Mouse (Mus musculus) right cerebral cortex, postnatal 25 days (tissue): Measurements from ENCODE around the gene Gm17364.
"Not testable (repeated sequence)": the region's sequence is repeated elsewhere in the genome, so short reads cannot be mapped to it uniquely, and the experiment has no call there.

Source experiments
- DNase-seq: peaks from one replicate; pipeline ENCODE4 v3.0.0; 2022

The Gm17364 gene

GRCm38 (mm10) chr13:41251232-41251631 is 22.5 kb downstream of the Gm17364 start:
- DNase-seq, result not testable (repeated sequence)

DNA sequence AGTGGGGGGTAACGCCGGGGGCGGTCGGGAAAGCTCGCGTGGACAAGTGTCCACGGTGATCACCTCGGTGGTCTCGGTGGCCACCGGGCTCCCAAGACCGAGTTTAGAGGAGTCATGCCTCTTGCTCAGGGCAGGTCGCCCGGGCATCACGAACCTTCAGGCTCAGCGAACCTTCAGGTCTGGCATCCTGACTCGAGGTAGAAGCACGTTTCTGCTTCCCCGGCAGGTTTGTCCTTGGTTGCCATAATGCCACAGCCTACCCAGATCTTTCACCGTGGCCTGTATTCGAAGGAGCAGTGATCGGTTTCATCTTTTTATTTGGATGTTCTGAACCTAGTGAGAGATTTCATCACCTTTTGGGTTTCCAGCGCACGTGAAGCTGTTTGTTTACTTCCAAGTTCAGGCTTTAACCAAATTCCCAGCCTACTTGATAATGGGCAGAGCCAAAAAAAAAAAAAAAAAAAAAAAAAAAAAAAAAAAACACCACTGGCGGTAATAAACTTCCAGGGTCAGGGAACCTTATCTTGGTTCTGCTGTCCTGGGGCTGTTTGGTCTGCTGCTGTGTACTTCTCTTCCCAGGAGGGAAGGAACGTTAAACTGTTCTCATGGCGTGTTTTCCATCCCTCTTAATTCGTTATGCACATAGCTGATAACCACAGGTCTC is 23.3 kb downstream of the Gm17364 start:
- no peak for DNase-seq

DNA sequence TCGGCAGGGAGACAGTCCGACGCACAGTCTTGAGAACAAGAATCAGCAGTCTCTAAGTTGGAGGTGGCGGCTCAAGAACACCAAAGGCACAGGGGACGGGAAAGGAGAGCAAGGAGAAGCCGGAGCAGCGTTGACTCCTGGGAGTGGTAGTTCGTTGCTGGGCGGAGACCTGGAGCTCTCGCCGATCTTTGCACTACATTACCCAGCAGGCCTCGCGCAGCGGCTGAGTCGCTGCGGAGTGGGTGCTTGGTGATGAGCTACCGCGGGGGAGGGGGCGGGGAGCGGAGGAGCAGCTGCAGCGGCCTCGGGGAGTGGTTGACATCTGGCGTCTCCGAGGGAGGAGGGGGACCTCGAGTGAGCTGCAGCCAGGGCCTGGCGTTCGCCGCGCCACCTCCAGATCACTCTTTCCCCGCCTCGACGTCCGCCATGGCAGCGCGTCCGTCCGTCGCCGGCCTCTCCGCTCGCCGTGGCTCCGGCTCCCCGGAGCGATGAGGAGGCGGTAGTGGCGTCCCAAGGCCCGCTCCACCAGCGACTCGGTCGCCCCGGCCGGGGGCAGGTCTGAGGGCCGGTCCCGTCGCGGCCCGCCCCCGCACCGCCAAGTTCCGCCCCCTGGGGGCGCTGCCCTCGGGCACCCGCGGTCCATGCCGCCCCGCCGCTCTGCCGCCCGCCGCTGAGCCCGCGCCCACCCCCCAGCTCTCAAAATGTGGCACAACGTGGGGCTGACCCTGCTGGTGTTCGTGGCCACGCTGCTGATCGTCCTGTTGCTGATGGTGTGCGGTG is 24.0 kb downstream of the Gm17364 start, which contains the start of gene Smim13:
Smim13 (plus strand) TSS at position 307 of the 780 bp plus-strand sequence.
- DNase-seq, result peak; percentile 94

DNA sequence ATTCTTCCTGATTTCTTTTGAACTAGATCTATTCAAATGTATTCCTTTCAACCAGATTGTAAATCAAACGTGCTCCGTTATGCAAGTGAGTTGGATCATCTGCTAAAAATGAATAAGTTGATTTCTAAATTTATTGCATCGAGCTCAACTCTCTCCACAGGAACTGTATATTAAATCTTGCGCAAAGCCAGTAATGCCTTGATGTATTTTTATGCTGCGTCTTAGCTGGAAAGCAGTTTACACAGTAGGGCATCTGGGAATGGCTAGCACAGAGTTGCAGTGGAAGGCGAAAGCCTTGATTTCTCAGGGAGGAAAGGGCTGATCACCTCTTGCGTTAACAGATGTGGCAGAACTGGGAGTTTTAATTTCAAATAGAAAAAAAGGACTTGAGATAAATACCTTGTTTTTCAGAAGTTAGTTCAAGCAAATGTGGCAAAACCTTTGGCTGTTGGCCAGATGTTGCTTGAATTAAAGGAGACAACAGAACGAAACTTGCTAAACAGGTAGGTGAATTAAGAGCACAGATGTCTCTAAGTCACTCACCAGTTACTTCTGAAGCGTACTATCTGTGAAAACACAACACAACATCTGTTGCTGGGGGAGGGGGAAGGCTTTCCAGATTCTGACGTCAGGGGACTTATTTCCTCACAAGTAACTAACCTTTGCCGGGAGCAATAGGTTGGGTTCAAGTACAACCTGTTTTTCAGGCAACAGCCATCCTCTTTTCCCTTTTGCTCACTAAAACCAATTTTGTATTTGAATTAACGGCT is 24.8 kb downstream of the Gm17364 start:
- DNase-seq, result no peak

- no peak for DNase-seq
Observed at GRCm38 (mm10) chr13:41244306-41244830, 29.4 kb downstream of the Gm17364 start.

- DNase-seq, result no peak
Observed at GRCm38 (mm10) chr13:41241557-41241956, 32.2 kb downstream of the Gm17364 start.

GRCm38 (mm10) chr13:41238805-41239130 is 35.0 kb downstream of the Gm17364 start:
- no peak for DNase-seq

GRCm38 (mm10) chr13:41238035-41238804 is 35.6 kb downstream of the Gm17364 start:
- no peak for DNase-seq

DNA sequence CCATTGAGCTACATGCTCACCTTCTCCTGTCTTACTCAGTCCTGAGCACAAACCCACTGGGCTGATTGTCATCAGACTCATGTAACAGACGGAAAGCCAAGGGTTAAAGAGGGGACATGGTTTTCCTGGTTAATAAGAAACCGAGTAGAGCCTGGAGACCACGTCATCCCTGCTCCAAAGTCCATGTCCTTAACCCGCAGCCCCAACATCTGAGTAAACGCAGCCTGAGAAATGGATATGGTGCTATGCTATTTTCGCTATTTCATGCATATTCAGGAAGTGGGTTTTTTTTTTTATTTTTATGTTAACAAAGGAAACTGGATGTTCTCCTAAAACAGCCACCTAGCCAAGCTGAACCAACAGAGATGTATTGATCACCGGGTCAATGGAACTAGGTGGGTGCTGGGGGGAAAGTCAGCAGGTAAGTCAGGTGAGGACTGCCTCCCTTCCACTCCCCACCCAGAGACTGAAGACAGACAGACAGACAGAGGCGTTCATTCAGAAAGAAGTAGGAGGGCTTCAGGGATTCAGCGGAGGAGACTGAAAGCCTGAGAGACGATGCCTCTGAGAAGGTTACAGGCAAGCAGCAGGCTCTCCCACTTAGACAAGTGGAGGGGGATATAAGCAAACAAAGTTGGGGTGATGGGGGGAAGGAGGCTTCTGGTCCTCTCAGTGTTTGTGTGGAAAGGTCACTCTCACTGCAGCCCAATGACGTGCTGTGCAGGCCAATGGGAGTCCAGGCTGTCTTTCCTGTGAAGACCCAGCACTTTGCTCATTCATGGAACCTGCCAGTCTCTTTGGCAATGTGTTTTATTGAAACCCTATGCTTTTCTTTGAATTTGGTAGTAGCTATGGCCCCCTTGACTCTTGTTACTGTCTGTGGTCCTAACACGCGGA is 37.7 kb downstream of the Gm17364 start:
- no peak for DNase-seq

DNA sequence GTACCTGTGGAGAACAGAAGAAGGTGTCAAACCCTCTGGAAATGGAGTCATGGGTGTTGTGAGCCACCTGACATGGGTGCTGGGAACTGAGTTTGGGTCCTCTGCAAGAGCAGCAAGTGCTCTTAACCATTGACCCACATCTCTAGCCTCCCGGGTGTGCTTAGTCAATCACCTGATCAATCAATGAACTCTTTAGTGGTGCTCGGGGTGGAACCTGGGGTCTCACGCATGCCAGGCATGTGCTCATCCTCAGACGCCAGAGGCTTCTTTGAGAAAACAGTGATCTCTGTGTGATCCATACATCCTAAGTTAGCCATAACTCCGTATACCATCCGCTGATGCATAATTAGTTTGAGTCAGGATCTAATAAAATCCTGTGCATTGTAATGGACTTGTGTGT is 38.6 kb downstream of the Gm17364 start:
- no peak for DNase-seq

- DNase-seq, result no peak
Observed at GRCm38 (mm10) chr13:41233241-41233640, 40.5 kb downstream of the Gm17364 start.

DNA sequence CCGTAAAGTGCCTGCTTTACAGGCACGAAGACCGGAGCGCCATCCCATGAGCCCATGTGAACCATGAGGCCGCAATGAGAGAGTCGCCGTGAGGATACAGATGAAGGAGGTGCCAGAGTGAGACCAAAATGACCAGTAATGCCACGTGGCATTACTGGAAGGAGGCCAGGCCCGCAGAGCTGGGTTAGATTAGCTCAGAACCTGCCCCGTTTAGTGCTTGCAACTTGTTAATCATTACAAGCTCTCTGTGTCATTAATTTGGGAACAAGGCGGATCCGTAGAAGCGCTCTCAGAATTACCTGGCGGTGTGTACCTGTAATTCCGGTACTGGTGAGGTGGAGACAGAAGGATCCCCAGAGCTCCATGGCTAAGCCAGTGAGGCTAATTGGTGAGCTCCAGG is 41.6 kb downstream of the Gm17364 start:
- no peak for DNase-seq

DNA sequence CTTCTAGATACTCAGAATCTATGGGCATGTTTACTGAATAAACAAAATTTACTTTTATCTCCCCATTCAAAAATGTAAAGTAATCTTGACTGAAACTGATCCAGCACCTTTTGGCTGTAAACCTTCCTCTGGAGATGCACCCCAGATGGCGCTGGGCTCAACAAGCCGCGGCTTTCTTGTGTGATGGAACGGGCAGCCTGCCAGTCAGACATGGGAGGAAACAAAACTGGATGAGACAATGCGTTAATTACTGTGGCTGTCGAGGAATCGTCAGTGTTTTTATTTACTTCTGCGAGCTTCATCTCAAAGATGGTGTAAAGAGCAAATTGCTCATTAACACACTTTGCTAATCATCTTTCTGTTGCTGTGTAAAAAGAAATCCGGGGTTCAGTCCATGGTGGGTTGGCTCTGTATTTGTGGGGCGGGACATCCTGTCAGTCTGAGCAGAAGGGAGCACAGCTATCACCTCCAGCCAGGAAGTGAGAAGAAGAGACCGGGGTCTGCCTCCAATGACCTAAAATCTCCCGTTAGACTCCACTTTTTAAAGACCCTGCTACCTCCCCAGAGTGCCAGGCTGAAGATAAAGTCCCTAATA is 42.3 kb downstream of the Gm17364 start:
- DNase-seq, result no peak

DNA sequence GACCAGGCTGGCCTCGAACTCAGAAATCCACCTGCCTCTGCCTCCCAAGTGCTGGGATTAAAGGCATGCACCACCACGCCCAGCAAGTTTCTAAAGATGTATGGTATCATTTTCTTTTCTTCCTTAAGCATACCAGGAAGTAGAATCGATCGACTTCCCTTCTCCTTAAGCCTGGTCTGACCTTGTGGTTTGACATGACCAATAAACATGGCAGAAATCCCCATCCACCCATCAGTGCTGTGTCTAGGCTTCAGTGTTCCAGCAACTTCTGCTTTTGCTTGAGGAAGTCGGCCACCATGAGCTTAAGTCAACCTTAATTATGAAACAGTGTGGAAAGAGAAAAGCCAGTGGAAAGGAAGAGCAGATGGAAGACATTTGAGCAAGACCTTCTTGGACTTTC is 43.5 kb downstream of the Gm17364 start:
- no peak for DNase-seq

DNA sequence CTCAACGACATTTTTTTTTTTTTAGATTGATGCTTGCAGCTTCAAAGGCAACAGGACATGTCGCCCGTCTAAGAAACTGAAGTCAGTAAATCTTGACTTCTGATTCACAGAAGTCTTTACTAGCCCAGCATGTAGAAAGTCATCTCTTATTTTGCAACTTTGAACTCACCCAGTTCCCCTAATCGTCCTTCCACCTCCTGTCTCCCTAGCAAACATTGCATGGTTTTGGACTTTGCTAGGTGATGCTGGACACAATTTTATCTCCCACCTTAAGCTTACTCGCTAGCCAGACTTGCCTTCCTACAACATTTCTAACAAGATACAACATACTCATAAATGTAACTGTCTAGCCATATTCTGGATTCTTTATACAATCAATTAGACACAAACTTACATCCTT is 45.7 kb downstream of the Gm17364 start:
- DNase-seq, result no peak

DNA sequence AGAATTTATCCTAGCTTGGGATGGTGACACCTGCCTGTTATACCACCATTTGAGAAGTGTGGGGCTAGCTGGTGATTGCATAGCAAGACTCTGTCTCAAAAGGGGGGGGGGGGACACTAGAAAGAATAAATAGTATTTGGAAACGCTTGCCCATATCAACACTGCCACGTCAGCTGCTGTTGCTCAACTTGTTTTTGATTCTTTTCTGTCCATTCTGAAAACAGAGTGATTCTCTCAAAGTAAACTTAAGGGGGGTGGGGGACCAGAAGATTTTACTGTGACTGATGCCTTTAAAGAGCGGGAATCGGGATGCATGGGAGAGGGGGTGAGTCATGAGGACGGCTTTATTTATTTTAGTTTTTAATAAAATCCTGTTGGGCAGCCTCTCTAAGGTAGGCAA is 47.3 kb downstream of the Gm17364 start:
- no peak for DNase-seq
